Mouse (Mus musculus) ES-E14 (cell line): Measurements from ENCODE around the gene Ugt1a8.

Experiments
- MAFK ChIP-seq: IDR thresholded peaks from 2 replicates; pipeline ENCODE4 v1.6.1; 2014; ENCODE audit warnings: mild to moderate bottlenecking, low read depth, low read length, inconsistent platforms; ENCODE audit not compliant: insufficient read depth
- ZC3H11A ChIP-seq: IDR thresholded peaks from 2 replicates; pipeline ENCODE4 v1.6.1; 2012; ENCODE audit warnings: low read depth, mild to moderate bottlenecking, inconsistent platforms, low read length, borderline replicate concordance
- ZNF384 ChIP-seq: IDR thresholded peaks from 2 replicates; pipeline ENCODE4 v1.6.1; 2012; ENCODE audit warnings: low read depth, low read length, inconsistent platforms

DNA sequence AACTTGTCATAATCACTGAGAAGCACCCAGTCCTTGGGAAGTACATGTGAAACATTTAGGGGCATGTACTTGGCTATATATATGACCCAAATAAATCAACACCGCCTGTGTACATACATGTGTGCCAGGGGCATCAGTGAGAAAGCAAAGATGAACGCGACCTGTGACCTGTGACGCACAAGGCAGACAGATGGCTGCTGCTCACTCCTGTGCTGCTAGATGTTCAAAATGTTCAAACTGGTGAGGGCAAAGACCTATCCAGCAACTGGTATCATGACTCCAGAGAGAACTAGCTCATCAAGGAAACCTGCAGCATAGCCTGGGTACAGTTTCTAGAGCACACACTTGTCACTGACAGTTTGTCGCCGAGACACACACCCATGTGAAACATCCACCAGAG is 179.9 kb downstream of the Ugt1a8 start:
- TF ChIP-seq MAFK: no peak
- no peak for TF ChIP-seq ZC3H11A
- no peak for TF ChIP-seq ZNF384
